Mouse (Mus musculus) cortical plate, adult 2 months (tissue): ENCODE data around the gene Pakap.

Experiments
- CTCF ChIP-seq: fragments of 200-500 bp; IDR thresholded peaks from 2 replicates; pipeline ENCODE4 v1.5.1; 2011; ENCODE audit warnings: mild to moderate bottlenecking, control low read depth, low read length; ENCODE audit not compliant: insufficient read depth; ENCODE audit errors: extremely low read depth
- POLR2A ChIP-seq: fragments of 200-500 bp; IDR thresholded peaks from 2 replicates; pipeline ENCODE4 v1.6.1; 2011; ENCODE audit warnings: mild to moderate bottlenecking, low read length, control low read depth; ENCODE audit not compliant: insufficient read depth; ENCODE audit errors: extremely low read depth

GRCm38 (mm10) chr4:57895902-57896301 lies 327.9 kb downstream of the Pakap start:
- TF ChIP-seq POLR2A, result no peak
- TF ChIP-seq CTCF, result no peak
